Mouse (Mus musculus) thymus, adult 2 months (tissue): Measurements from ENCODE around the gene Dnaaf5.

Experiments used
- CTCF ChIP-seq: fragments of 200-500 bp; IDR thresholded peaks from 2 replicates; pipeline ENCODE4 v1.5.1; 2012; ENCODE audit warnings: mild to moderate bottlenecking, control low read depth, low read length, moderate library complexity, borderline replicate concordance; ENCODE audit not compliant: control insufficient read depth, poor library complexity, insufficient read depth; ENCODE audit errors: extremely low read depth
- POLR2A ChIP-seq: fragments of 200-500 bp; IDR thresholded peaks from 2 replicates; pipeline ENCODE4 v1.6.1; 2012; ENCODE audit warnings: mild to moderate bottlenecking, low read length, control low read depth, moderate library complexity; ENCODE audit not compliant: control insufficient read depth, poor library complexity, insufficient read depth; ENCODE audit errors: extremely low read depth

DNA sequence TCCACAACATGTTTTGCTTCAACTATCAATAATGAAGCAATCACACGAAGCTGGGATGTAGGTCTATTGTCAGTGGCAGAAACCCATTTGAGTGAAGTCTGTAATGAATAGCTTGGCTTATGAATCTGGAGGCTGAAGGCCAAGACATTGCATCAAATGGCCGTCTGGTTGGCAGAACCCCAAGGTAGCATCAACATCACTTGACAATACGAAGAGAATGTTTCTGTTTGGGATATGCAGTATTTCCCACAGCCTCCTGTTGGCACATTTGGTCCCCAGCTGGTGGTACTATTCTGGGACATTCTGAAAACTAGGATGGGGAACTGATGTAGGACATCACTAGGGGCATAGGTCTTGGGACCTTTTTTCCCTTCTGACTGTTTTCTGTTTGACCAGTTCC is 6.1 kb upstream of the Dnaaf5 start:
- TF ChIP-seq CTCF = no peak
- TF ChIP-seq POLR2A = no peak
